Mouse (Mus musculus): ENCODE data around the gene Fam81b.
"Not testable (repeated sequence)": the region's sequence is repeated elsewhere in the genome, so short reads cannot be mapped to it uniquely, and the experiment has no call there.

Fam81b gene

GRCm38 (mm10) chr13:76304637-76305122 lies at the start of gene Fam81b:
TSS of gene Fam81b (minus strand) at chr13:76305072.
- DNase-seq, result no peak

GRCm38 (mm10) chr13:76345941-76346340 lies 41.1 kb upstream of the Fam81b start:
- not testable (repeated sequence) for DNase-seq

GRCm38 (mm10) chr13:76318635-76319034 lies 13.8 kb upstream of the Fam81b start:
- DNase-seq, result no peak

GRCm38 (mm10) chr13:76311580-76311979 lies 6.7 kb upstream of the Fam81b start:
- no peak for DNase-seq

- no peak for DNase-seq
Measured at GRCm38 (mm10) chr13:76308811-76309210, 3.9 kb upstream of the Fam81b start.

- DNase-seq, result no peak
Measured at GRCm38 (mm10) chr13:76305655-76306365, 938 bp upstream of the Fam81b start.

GRCm38 (mm10) chr13:76305241-76305640 lies 369 bp upstream of the Fam81b start:
- no peak for DNase-seq

GRCm38 (mm10) chr13:76304201-76304600 lies 671 bp downstream of the Fam81b start:
- DNase-seq, result no peak

GRCm38 (mm10) chr13:76303160-76303559 lies 1.7 kb downstream of the Fam81b start:
- DNase-seq, result no peak

- no peak for DNase-seq
Measured at GRCm38 (mm10) chr13:76302056-76302455, 2.8 kb downstream of the Fam81b start.

GRCm38 (mm10) chr13:76292050-76292449 lies 12.8 kb downstream of the Fam81b start:
- no peak for DNase-seq

GRCm38 (mm10) chr13:76284597-76284996 lies 20.3 kb downstream of the Fam81b start:
- DNase-seq, result no peak

- DNase-seq, result no peak
Measured at GRCm38 (mm10) chr13:76264361-76265026, 40.4 kb downstream of the Fam81b start.

GRCm38 (mm10) chr13:76258766-76259165 lies 46.1 kb downstream of the Fam81b start:
- no peak for DNase-seq

- no peak for DNase-seq
Measured at GRCm38 (mm10) chr13:76256350-76256749, 48.5 kb downstream of the Fam81b start.

- DNase-seq, result no peak
Measured at GRCm38 (mm10) chr13:76250092-76250491, 54.8 kb downstream of the Fam81b start.

- DNase-seq, result no peak
Measured at GRCm38 (mm10) chr13:76249066-76249465, 55.8 kb downstream of the Fam81b start.

GRCm38 (mm10) chr13:76215397-76215796 lies 89.5 kb downstream of the Fam81b start:
- DNase-seq, result no peak

GRCm38 (mm10) chr13:76214928-76215327 lies 89.9 kb downstream of the Fam81b start:
- no peak for DNase-seq

GRCm38 (mm10) chr13:76199943-76200342 lies 104.9 kb downstream of the Fam81b start:
- DNase-seq, result no peak

GRCm38 (mm10) chr13:76197297-76197848 lies 107.5 kb downstream of the Fam81b start:
- no peak for DNase-seq

GRCm38 (mm10) chr13:76195431-76196138 lies 109.3 kb downstream of the Fam81b start:
- no peak for DNase-seq

- no peak for DNase-seq
Measured at GRCm38 (mm10) chr13:76194937-76195336, 109.9 kb downstream of the Fam81b start.

Measured in thymus, postnatal 36 days (tissue).